Comparison of ENCODE assay signal across 10 mouse cellular contexts in genomic region chr11:120303559-120304349, GRCm38 (mm10). TPM values are rescaled to one million over a fixed set of nuclear protein-coding genes. Genes with fewer than 3 reads are reported as not detected.
A peak's percentile ranks its signal among the peaks of the same experiment; 100 is the strongest.
DNase-seq lines count a peak whose midpoint lies in the region; ATAC-seq lines count a peak whose summit lies in the region.
"Had no signal": no experiment of that assay in that cellular context is flagged by ENCODE, and none has a peak within 500 bp of the region (broad histone marks: within the 10 kb centered on the region; RNA-seq: fewer than 3 reads in every experiment).

No protein-coding gene starts in this region.

- intact Hi-C loops in heart, postnatal 10 days (cut with DNase I) = loop anchor here (2.0 kb wide), 1 partner anchor 21 kb away; no protein-coding TSS in a partner anchor

- peak overlapping the region; percentile 67 for H3K27ac ChIP-seq in heart, embryonic 12.5 days (ENCODE audit: poor library complexity, severe bottlenecking)
- H3K27ac ChIP-seq in embryonic facial prominence, embryonic 11.5 days (replicated peaks; ENCODE audit: low read depth, low read length) = 0 out of 2 replicates have a peak overlapping the region, but pooled peaks have one; percentile 77
- H3K27ac ChIP-seq in hindbrain, embryonic 13.5 days = peak overlapping the region; percentile 95

- peak overlapping the region; percentile 86 for H3K4me2 ChIP-seq in heart, embryonic 12.5 days
- H3K4me2 ChIP-seq in embryonic facial prominence, embryonic 11.5 days (ENCODE audit: low read depth, low read length) = no peak overlapping the region; the same call in 1 of the 2 replicates
- H3K4me2 ChIP-seq in hindbrain, embryonic 13.5 days = peak overlapping the region; percentile 72; the same call in 1 of the 2 replicates

- H3K9ac ChIP-seq in heart, embryonic 12.5 days = 0 out of 2 replicates have a peak overlapping the region, but pooled peaks have one; percentile 52
- peak overlapping the region; percentile 37 for H3K9ac ChIP-seq in embryonic facial prominence, embryonic 11.5 days (replicated peaks; ENCODE audit: low read length)
- H3K9ac ChIP-seq in hindbrain, embryonic 13.5 days = 0 out of 2 replicates have a peak overlapping the region, but pooled peaks have one; percentile 78

- no peak overlapping the region for H3K4me3 ChIP-seq in heart, embryonic 12.5 days
- no peak overlapping the region for H3K4me3 ChIP-seq in embryonic facial prominence, embryonic 11.5 days (ENCODE audit: low read depth, low read length)
- H3K4me3 ChIP-seq in hindbrain, embryonic 13.5 days = no peak overlapping the region

- H3K36me3 ChIP-seq in heart, embryonic 12.5 days = no peaks in the 10 kb centered on the region
- H3K36me3 ChIP-seq in embryonic facial prominence, embryonic 11.5 days (replicated peaks; ENCODE audit: control insufficient read depth, insufficient read depth, low read depth, low read length) = no peaks in the 10 kb centered on the region
- no peaks in the 10 kb centered on the region for H3K36me3 ChIP-seq in hindbrain, embryonic 13.5 days

- DNase-seq in heart, postnatal 10 days = no peak
- no peak for DNase-seq in embryonic facial prominence, embryonic 11.5 days (ENCODE audit: low spot score)
- no peak for DNase-seq in natural killer cell, adult 2 months (ENCODE audit: low spot score in 2 of 2)
- DNase-seq in layer of hippocampus, adult 18-20 months (ENCODE audit: low spot score in 2 of 2) = no peak
- no peak for DNase-seq in embryo, embryonic 11 days
- DNase-seq: layer of hippocampus, postnatal 36 days had no signal

- no peaks in the 10 kb centered on the region for H3K9me3 ChIP-seq in heart, embryonic 12.5 days (replicated peaks)
- H3K9me3 ChIP-seq in embryonic facial prominence, embryonic 11.5 days (replicated peaks; ENCODE audit: control insufficient read depth, low read length) = no peaks in the 10 kb centered on the region
- no peaks in the 10 kb centered on the region for H3K9me3 ChIP-seq in hindbrain, embryonic 13.5 days

- H3K27me3 ChIP-seq in heart, embryonic 12.5 days (replicated peaks) = no peaks in the 10 kb centered on the region
- H3K27me3 ChIP-seq in embryonic facial prominence, embryonic 11.5 days (ENCODE audit: control insufficient read depth, insufficient read depth, low read length) = no peaks in the 10 kb centered on the region
- H3K27me3 ChIP-seq in hindbrain, embryonic 13.5 days = peaks cover 25% of the 10 kb centered on the region

- H3K4me1 ChIP-seq in heart, embryonic 12.5 days (replicated peaks) = peaks cover 65% of the 10 kb centered on the region
- H3K4me1 ChIP-seq in embryonic facial prominence, embryonic 11.5 days (ENCODE audit: control insufficient read depth, insufficient read depth, low read length) = peaks cover 21% of the 10 kb centered on the region
- peaks cover 56% of the 10 kb centered on the region for H3K4me1 ChIP-seq in hindbrain, embryonic 13.5 days (replicated peaks)

- ATAC-seq in heart, embryonic 12.5 days (ENCODE audit: insufficient number of reproducible peaks, low FRiP score) = 0 out of 2 replicates have a peak, but pooled peaks have one; percentile 24
- no peak for ATAC-seq in embryonic facial prominence, embryonic 11.5 days (replicated peaks; ENCODE audit: insufficient number of reproducible peaks, low FRiP score, low TSS enrichment, low read depth)
- ATAC-seq in hindbrain, embryonic 13.5 days (ENCODE audit: low FRiP score) = no peak
- ATAC-seq in megakaryocyte-erythroid progenitor cell, adult 5-6 weeks (replicated peaks; ENCODE audit: low FRiP score, low TSS enrichment, poor library complexity, severe bottlenecking) = peak; percentile 56

- 80% methylated on average over 21 of the region's 21 CpGs for WGBS in heart, embryonic 12.5 days
- 90% methylated on average over 21 of the region's 21 CpGs for WGBS in embryonic facial prominence, embryonic 11.5 days
- WGBS in hindbrain, embryonic 13.5 days = 90% methylated on average over 21 of the region's 21 CpGs

RNA-seq across cellular contexts. Expression of gene Actg1, which starts 44.6 kb away (rescaled TPM):
- polyA plus RNA-seq in heart, embryonic 12.5 days (2016; fragmentation: Nextera tagmentation; extraction: Ambion mirVana) = 1,404 and 1,426 TPM in 2 replicates
- total RNA-seq in heart, postnatal 10 days (2021) = 100 to 1,000 TPM; 691 to 703 TPM
- polyA plus RNA-seq in embryonic facial prominence, embryonic 11.5 days (2014; fragmentation: Nextera tagmentation; extraction: Ambion mirVana) = 3,237 and 3,434 TPM in 2 replicates
- 4,110 and 4,339 TPM in 2 replicates for polyA plus RNA-seq in hindbrain, embryonic 13.5 days (2015; fragmentation: Nextera tagmentation; extraction: Ambion mirVana)
- total RNA-seq in megakaryocyte-erythroid progenitor cell, adult 5-6 weeks (2014; fragmentation: Nextera tagmentation) = 774 and 823 TPM in 2 replicates
- 492 and 662 TPM in 2 replicates for total RNA-seq in megakaryocyte-erythroid progenitor cell, adult 5-6 weeks (2017)
- total RNA-seq in layer of hippocampus, adult 18-20 months (2021) = 1,000 to 10,000 TPM; 1,279 to 1,291 TPM

RNA-seq across cellular contexts. Expression of gene Fscn2, which starts 57.6 kb away (rescaled TPM):
- 0.17 and 0.63 TPM in 2 replicates for polyA plus RNA-seq in heart, embryonic 12.5 days (2016; fragmentation: Nextera tagmentation; extraction: Ambion mirVana)
- total RNA-seq in heart, postnatal 10 days (2021) = not detected
- 0.20 and 0.28 TPM in 2 replicates for polyA plus RNA-seq in embryonic facial prominence, embryonic 11.5 days (2014; fragmentation: Nextera tagmentation; extraction: Ambion mirVana)
- polyA plus RNA-seq in hindbrain, embryonic 13.5 days (2015; fragmentation: Nextera tagmentation; extraction: Ambion mirVana) = 1.6 and 2.6 TPM in 2 replicates
- not detected in 2 replicates for total RNA-seq in megakaryocyte-erythroid progenitor cell, adult 5-6 weeks (2014; fragmentation: Nextera tagmentation)
- not detected in 2 replicates for total RNA-seq in megakaryocyte-erythroid progenitor cell, adult 5-6 weeks (2017)
- total RNA-seq in layer of hippocampus, adult 18-20 months (2021) = under 1 TPM in 1 of 2 experiments, not detected in 1; 0.61 TPM
- total RNA-seq: CH12.LX had no signal

Comparison
In these comparisons a context has a peak if more than half of its experiments do, and no peak if none do; other contexts are left out.
1. ATAC-seq: peak in heart, embryonic 12.5 days (single experiment) and megakaryocyte-erythroid progenitor cell, adult 5-6 weeks (single experiment); none in embryonic facial prominence, embryonic 11.5 days (single experiment) and hindbrain, embryonic 13.5 days (single experiment).
2. Peak in every context shown above with its lines, with median percentiles within 50 percentile points of each other: H3K27ac ChIP-seq and H3K9ac ChIP-seq.